Mouse (Mus musculus): ENCODE results near the gene Phxr2.
"Not testable (repeated sequence)": the region's sequence is repeated elsewhere in the genome, so short reads cannot be mapped to it uniquely, and the experiment has no call there.

Phxr2 gene

GRCm38 (mm10) chr10:99126225-99126624 lies at the start of gene Phxr2:
Phxr2 (minus strand) TSS chr10:99126325.
- no peak for DNase-seq (ENCODE audit: low spot score)

- DNase-seq (ENCODE audit: low spot score), result no peak
Measured at GRCm38 (mm10) chr10:99172906-99173507, 46.9 kb upstream of the Phxr2 start.

- peak; percentile 39 for DNase-seq (ENCODE audit: low spot score)
Measured at GRCm38 (mm10) chr10:99171961-99172497, 45.9 kb upstream of the Phxr2 start.

- peak; percentile 20 for DNase-seq (ENCODE audit: low spot score)
Measured at GRCm38 (mm10) chr10:99169765-99170129, 43.6 kb upstream of the Phxr2 start.

GRCm38 (mm10) chr10:99168840-99169764 lies 43.0 kb upstream of the Phxr2 start:
- DNase-seq (ENCODE audit: low spot score), result peak; percentile 44

- DNase-seq (ENCODE audit: low spot score), result no peak
Measured at GRCm38 (mm10) chr10:99168404-99168803, 42.3 kb upstream of the Phxr2 start.

GRCm38 (mm10) chr10:99166392-99166791 lies 40.3 kb upstream of the Phxr2 start:
- no peak for DNase-seq (ENCODE audit: low spot score)

GRCm38 (mm10) chr10:99165751-99166282 lies 39.7 kb upstream of the Phxr2 start:
- DNase-seq (ENCODE audit: low spot score), result no peak

- DNase-seq (ENCODE audit: low spot score), result no peak
Measured at GRCm38 (mm10) chr10:99164871-99165477, 38.8 kb upstream of the Phxr2 start.

- no peak for DNase-seq (ENCODE audit: low spot score)
Measured at GRCm38 (mm10) chr10:99163002-99163401, 36.9 kb upstream of the Phxr2 start.

GRCm38 (mm10) chr10:99161987-99162582 lies 36.0 kb upstream of the Phxr2 start:
- no peak for DNase-seq (ENCODE audit: low spot score)

GRCm38 (mm10) chr10:99157697-99158096 lies 31.6 kb upstream of the Phxr2 start:
- not testable (repeated sequence) for DNase-seq (ENCODE audit: low spot score)

- no peak for DNase-seq (ENCODE audit: low spot score)
Measured at GRCm38 (mm10) chr10:99156808-99157207, 30.7 kb upstream of the Phxr2 start.

- DNase-seq (ENCODE audit: low spot score), result no peak
Measured at GRCm38 (mm10) chr10:99154635-99155034, 28.5 kb upstream of the Phxr2 start.

GRCm38 (mm10) chr10:99152063-99152462 lies 25.9 kb upstream of the Phxr2 start:
- peak; percentile 59 for DNase-seq (ENCODE audit: low spot score)

GRCm38 (mm10) chr10:99151580-99151979 lies 25.5 kb upstream of the Phxr2 start:
- DNase-seq (ENCODE audit: low spot score), result no peak

GRCm38 (mm10) chr10:99150016-99150415 lies 23.9 kb upstream of the Phxr2 start:
- DNase-seq (ENCODE audit: low spot score), result no peak

GRCm38 (mm10) chr10:99146596-99146995 lies 20.5 kb upstream of the Phxr2 start:
- DNase-seq (ENCODE audit: low spot score), result no peak

- DNase-seq (ENCODE audit: low spot score), result no peak
Measured at GRCm38 (mm10) chr10:99145611-99146010, 19.5 kb upstream of the Phxr2 start.

GRCm38 (mm10) chr10:99136337-99136736 lies 10.2 kb upstream of the Phxr2 start:
- DNase-seq (ENCODE audit: low spot score), result no peak

- DNase-seq (ENCODE audit: low spot score), result no peak
Measured at GRCm38 (mm10) chr10:99133321-99133875, 7.3 kb upstream of the Phxr2 start.

Measured in urinary bladder, postnatal 14 days (tissue).